Mouse (Mus musculus): ENCODE data around the gene Tssk1. TPM values are rescaled to one million over a fixed set of nuclear protein-coding genes. Genes with fewer than 3 reads are reported as not detected.

Tssk1 gene
- polyA plus RNA-seq, 1 experiment from 2014 or later, result 0.09 TPM

DNA sequence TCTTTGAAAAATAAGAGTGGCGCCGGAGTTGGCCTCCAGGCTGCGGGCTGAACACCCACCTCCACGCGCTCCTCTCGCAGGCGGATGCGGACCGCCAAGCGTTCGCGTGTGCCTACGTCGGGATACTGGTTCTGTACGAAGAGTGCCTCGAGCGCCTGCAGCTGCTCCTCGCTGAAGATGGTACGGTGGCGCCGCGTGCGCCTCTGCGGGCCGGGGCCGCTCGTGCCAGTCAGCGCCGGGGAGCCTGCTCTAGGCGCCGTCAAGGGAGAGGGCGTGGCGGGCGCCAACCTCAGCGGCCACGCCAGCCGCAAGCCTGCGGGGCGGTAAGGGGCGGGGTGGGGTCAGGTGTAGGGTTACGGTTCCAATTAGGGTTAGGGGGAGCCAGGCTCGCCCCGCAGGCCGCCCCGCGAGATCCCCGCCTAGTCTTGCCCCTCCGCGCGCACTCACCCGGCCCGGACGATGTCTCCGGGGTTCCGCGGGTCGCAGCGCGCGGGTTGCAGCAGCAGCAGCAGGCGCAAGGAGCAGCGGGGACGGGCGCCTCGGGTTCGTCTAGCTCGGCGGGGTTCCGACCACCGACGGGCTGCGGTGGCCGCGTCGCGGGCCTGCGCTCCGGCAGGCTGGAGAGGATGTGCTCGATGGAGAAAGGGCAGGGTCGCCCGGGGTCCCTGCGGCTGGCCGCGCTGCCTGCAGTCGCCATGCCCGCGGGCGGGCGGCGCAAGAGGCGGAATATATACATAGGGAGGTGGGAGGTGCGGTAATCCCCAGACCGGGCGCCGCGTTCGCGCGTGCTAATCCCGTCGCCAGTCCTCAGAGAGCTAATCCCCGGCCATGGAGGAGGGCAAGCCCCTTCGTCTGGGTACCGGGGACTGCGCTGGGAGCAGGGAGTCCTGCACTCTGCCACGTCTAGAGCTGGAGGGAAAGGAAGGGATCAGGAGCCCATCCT lies 20.6 kb downstream of the Tssk1 start, which contains the start of gene Gsc2:
TSS of gene Gsc2 (minus strand) at position 753 of the 943 bp plus-strand sequence.
- ATAC-seq (ENCODE audit: insufficient number of reproducible peaks, insufficient read depth, low FRiP score, low read depth), result no peak; the same call in 1 of the 2 replicates
- no peaks in the 10 kb centered on the region for H3K36me3 ChIP-seq (ENCODE audit: control insufficient read depth, insufficient read depth, low read length)
- WGBS, result 1% methylated on average over 96 of the region's 106 CpGs
- H3K27me3 ChIP-seq (ENCODE audit: control insufficient read depth, insufficient read depth, low read length), result peaks cover 40% of the 10 kb centered on the region
- H3K4me3 ChIP-seq (ENCODE audit: low read depth, low read length), result peak within 1 kb of the TSS; percentile 35
- H3K27ac ChIP-seq (ENCODE audit: low read length), result no peak within 1 kb of the TSS
- H3K9me3 ChIP-seq (ENCODE audit: control insufficient read depth, low read depth, low read length), result no peaks in the 10 kb centered on the region
- peak within 1 kb of the TSS; percentile 59 for H3K4me2 ChIP-seq (replicated peaks; ENCODE audit: low read depth, low read length)
- no peak within 1 kb of the TSS; the same call in 1 of the 2 replicates for H3K9ac ChIP-seq (replicated peaks; ENCODE audit: low read depth, low read length)
- peaks cover 12% of the 10 kb centered on the region for H3K4me1 ChIP-seq (ENCODE audit: control insufficient read depth, insufficient read depth, low read length)

DNA sequence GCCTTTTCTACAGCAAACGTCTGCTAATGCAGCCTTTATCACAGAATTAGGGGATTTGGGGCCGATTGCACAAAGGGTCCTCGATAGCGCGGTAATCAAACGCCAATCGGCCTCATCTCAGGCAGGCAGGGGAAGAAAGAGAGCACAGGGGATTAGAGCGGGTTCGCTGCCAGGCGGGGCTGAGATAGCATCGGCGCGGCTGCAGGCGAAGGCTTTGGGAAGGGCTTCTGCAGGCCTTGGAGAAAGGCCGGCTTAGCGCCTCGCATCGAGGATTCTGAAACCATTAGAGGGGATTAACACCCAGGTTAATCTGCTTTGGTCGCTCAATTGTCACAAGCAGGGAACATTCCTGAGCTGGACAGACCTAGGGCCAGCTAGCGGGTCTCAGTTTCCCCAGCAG lies 26.6 kb downstream of the Tssk1 start:
- WGBS, result 11% methylated on average over 20 of the region's 20 CpGs
- Histone ChIP-seq H3K4me2 (replicated peaks; ENCODE audit: low read depth, low read length) (0 out of 2 replicates have a peak overlapping the region, but pooled peaks have one; percentile 65), H3K27ac (ENCODE audit: low read length) (no peak overlapping the region), H3K36me3 (ENCODE audit: control insufficient read depth, insufficient read depth, low read length) (peaks cover 7% of the 10 kb centered on the region; the same call in 1 of the 2 replicates), H3K9me3 (ENCODE audit: control insufficient read depth, low read depth, low read length) (no peaks in the 10 kb centered on the region), H3K4me1 (ENCODE audit: control insufficient read depth, insufficient read depth, low read length) (peaks cover 11% of the 10 kb centered on the region; the same call in 1 of the 2 replicates), H3K4me3 (ENCODE audit: low read depth, low read length) (no peak overlapping the region), H3K9ac (replicated peaks; ENCODE audit: low read depth, low read length) (no peak overlapping the region), H3K27me3 (ENCODE audit: control insufficient read depth, insufficient read depth, low read length) (peaks cover 16% of the 10 kb centered on the region; the same call in 1 of the 2 replicates)
- ATAC-seq (ENCODE audit: insufficient number of reproducible peaks, insufficient read depth, low FRiP score, low read depth), result no peak

DNA sequence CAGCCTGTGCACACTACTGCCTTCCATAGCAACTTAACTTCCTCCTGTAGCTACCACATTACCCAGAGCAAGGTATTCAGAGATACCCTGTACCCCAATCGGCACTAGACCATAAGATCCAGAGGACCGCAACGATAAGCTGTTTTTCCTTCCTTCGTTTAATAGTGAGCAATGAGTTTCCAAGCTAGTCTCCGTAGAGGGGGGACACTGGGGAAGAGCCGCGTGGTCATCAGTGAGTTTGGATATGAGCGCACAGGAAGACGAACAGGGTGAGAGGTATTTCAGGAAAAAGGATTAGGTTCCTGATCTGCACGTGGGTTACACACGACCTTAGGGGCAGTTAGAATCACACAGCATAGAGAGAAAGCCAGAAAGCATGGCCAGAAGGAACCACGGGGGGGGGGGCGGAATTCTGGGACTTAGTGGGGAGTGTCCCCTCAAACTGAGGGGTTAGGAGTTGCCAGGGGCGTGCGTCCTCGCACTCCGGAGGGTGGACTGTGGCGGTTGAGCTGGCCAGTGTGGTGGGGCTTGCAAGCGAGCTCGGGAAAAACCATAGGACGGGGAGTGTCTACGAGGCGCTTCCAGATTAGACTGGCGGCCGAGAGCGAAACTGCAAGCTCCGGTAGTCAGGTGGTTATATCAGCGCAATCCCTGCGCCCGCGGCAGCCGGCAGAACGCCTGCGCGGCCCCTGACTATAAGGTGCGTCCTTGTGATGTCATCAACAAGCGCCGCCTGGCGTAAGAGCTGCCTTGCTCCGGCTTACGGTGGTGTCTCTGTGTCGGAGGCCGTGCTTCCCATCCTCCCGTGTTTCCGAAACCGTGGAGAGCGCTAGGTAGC lies 27.5 kb downstream of the Tssk1 start:
- peak overlapping the region; percentile 95 for H3K4me2 ChIP-seq (replicated peaks; ENCODE audit: low read depth, low read length)
- WGBS, result 2% methylated on average over 46 of the region's 47 CpGs
- ATAC-seq (ENCODE audit: insufficient number of reproducible peaks, insufficient read depth, low FRiP score, low read depth), result peak; percentile 96
- H3K9me3 ChIP-seq (ENCODE audit: control insufficient read depth, low read depth, low read length), result no peaks in the 10 kb centered on the region
- peak overlapping the region; percentile 91 for H3K9ac ChIP-seq (replicated peaks; ENCODE audit: low read depth, low read length)
- peaks cover 7% of the 10 kb centered on the region; the same call in 1 of the 2 replicates for H3K27me3 ChIP-seq (ENCODE audit: control insufficient read depth, insufficient read depth, low read length)
- H3K4me3 ChIP-seq (ENCODE audit: low read depth, low read length), result peak overlapping the region; percentile 77
- H3K4me1 ChIP-seq (ENCODE audit: control insufficient read depth, insufficient read depth, low read length), result peaks cover 11% of the 10 kb centered on the region; the same call in 1 of the 2 replicates
- peaks cover 14% of the 10 kb centered on the region for H3K36me3 ChIP-seq (ENCODE audit: control insufficient read depth, insufficient read depth, low read length)
- H3K27ac ChIP-seq (ENCODE audit: low read length), result peak overlapping the region; percentile 69

DNA sequence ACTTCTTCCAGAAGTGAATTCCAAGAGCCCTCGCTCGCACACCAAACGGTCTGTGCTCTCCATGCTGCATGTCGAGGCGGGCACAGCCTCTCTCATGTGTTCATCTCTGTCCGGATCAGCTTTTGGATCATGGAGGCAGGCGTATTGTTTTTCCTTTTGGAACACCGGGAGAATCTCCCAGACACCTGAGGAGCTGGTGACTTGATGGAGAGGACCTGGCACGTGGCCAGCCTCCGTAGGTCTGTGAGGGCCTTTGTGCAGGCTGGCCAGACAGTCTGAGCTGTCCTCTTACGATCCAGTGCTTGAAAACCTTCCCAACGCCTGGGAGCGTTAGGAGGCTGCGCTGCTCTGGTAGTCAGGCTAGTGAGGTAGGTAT lies 28.1 kb downstream of the Tssk1 start:
- under 1% methylated on average over 14 of the region's 14 CpGs for WGBS
- peak overlapping the region; percentile 77 for H3K4me3 ChIP-seq (ENCODE audit: low read depth, low read length)
- H3K4me2 ChIP-seq (replicated peaks; ENCODE audit: low read depth, low read length), result peak overlapping the region; percentile 95
- peaks cover 14% of the 10 kb centered on the region for H3K36me3 ChIP-seq (ENCODE audit: control insufficient read depth, insufficient read depth, low read length)
- H3K27me3 ChIP-seq (ENCODE audit: control insufficient read depth, insufficient read depth, low read length), result 0 out of 2 replicates have a peak, but pooled peaks cover 4% of the 10 kb centered on the region
- peak overlapping the region; percentile 91 for H3K9ac ChIP-seq (replicated peaks; ENCODE audit: low read depth, low read length)
- no peak for ATAC-seq (ENCODE audit: insufficient number of reproducible peaks, insufficient read depth, low FRiP score, low read depth)
- H3K4me1 ChIP-seq (ENCODE audit: control insufficient read depth, insufficient read depth, low read length), result peaks cover 11% of the 10 kb centered on the region; the same call in 1 of the 2 replicates
- H3K27ac ChIP-seq (ENCODE audit: low read length), result peak overlapping the region; percentile 69
- no peaks in the 10 kb centered on the region for H3K9me3 ChIP-seq (ENCODE audit: control insufficient read depth, low read depth, low read length)

DNA sequence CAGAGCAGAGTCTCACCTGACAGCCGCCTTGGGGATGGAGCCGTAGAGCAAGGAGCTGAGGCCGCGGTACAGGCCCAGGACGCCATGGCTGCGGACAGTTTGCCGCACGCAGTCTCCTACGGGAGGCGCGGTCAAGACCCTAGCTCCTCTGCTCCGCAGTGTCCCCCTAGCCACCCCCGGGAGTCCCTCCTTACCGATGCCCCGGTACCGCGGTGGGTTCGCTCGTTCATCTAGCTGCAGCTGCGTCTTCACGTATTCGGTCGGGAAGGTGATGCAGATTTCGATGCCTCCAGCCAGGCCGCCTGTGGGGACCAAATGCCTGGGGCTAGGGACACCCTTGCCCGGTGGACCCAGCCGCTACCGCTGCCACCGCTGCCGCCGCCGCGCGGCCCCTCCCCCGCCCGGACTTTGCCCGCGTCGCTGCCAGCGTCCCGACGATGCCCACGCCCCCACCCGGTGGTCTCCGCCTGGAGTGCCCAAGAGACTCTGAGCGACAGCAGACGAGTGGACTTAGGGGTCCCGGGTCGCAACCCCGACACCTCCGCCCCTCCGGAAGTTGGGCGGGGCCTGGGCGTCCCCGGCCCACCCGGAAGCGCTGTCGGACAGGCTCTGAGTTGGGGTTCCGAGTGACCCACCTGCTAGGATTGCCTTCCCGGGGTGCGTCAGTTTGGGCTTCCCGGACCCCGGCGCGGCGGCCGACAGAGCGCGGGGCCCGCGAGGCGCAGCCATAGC lies 33.5 kb downstream of the Tssk1 start:
- peak; percentile 54 for ATAC-seq (ENCODE audit: insufficient number of reproducible peaks, insufficient read depth, low FRiP score, low read depth)
- under 1% methylated on average over 72 of the region's 72 CpGs for WGBS

DNA sequence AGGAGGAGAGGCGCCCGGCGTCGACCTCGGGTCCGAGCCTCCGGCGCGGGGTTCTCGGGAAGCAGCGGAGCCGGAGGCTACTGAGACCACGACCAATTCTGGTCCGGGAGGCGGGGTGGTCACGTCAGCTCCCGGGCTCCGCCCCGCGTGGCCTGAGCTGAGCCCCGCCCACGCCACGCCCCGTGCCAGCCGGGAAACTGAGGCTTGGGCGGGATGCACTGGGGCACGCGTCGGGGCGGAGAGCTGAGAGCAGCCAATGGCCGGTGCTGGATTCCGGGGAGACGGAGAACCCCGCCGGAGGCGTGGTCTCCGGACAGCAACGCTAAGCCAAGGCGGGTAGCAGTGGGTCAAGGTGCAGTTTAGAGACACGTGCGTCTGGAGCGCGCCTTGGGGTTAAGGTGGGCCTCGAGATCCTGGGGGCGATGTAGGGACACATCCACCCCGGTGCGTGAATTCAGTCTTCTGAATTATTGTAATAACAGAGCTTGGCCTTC lies 34.1 kb downstream of the Tssk1 start, which contains the start of gene Slc25a1:
TSS of gene Slc25a1 (minus strand) at position 133 of the 494 bp plus-strand sequence.
- Histone ChIP-seq H3K4me1 (ENCODE audit: control insufficient read depth, insufficient read depth, low read length) (no peaks in the 10 kb centered on the region), H3K9me3 (ENCODE audit: control insufficient read depth, low read depth, low read length) (no peaks in the 10 kb centered on the region), H3K36me3 (ENCODE audit: control insufficient read depth, insufficient read depth, low read length) (peaks cover 14% of the 10 kb centered on the region), H3K4me2 (replicated peaks; ENCODE audit: low read depth, low read length) (peak within 1 kb of the TSS; percentile 78), H3K27me3 (ENCODE audit: control insufficient read depth, insufficient read depth, low read length) (no peaks in the 10 kb centered on the region), H3K9ac (replicated peaks; ENCODE audit: low read depth, low read length) (peak within 1 kb of the TSS; percentile 69), H3K27ac (ENCODE audit: low read length) (peak within 1 kb of the TSS; percentile 77), H3K4me3 (ENCODE audit: low read depth, low read length) (peak within 1 kb of the TSS; percentile 54)
- under 1% methylated on average over 47 of the region's 47 CpGs for WGBS
- peak; percentile 81 for ATAC-seq (ENCODE audit: insufficient number of reproducible peaks, insufficient read depth, low FRiP score, low read depth)

More for the DNA sequence above, 33.5 kb downstream of the Tssk1 start:
- Histone ChIP-seq H3K4me2 (replicated peaks; ENCODE audit: low read depth, low read length) (peak overlapping the region; percentile 78), H3K9ac (replicated peaks; ENCODE audit: low read depth, low read length) (peak overlapping the region; percentile 69), H3K9me3 (ENCODE audit: control insufficient read depth, low read depth, low read length) (no peaks in the 10 kb centered on the region), H3K4me3 (ENCODE audit: low read depth, low read length) (peak overlapping the region; percentile 54), H3K36me3 (ENCODE audit: control insufficient read depth, insufficient read depth, low read length) (peaks cover 14% of the 10 kb centered on the region), H3K27me3 (ENCODE audit: control insufficient read depth, insufficient read depth, low read length) (no peaks in the 10 kb centered on the region), H3K4me1 (ENCODE audit: control insufficient read depth, insufficient read depth, low read length) (peaks cover 4% of the 10 kb centered on the region; the same call in 1 of the 2 replicates), H3K27ac (ENCODE audit: low read length) (peak overlapping the region; percentile 77; the same call in 1 of the 2 replicates)

DNA sequence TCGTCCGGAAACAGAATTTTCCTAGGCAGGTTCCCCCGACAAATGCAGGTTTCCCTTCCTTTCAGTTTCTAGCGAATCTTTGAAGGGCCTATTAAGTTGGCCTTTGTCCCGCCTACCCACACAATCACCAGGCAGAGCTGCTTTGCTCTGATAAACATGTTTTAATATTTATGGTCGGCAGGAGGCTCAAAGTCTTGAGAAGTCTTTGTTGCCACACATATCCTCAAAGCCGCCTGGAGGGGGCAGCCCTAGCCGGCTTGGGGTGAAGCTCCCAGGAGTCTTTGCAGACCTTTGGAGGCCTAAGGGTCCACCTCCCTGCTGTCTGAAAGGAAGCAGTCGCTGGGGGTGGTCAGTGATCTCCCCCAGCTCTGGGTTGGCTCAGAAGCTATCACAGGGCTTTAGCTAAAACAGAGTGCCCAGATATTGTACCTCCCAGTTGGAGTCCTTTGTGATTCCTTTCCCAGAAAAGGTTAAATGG lies 34.6 kb downstream of the Tssk1 start:
- ATAC-seq (ENCODE audit: insufficient number of reproducible peaks, insufficient read depth, low FRiP score, low read depth), result peak; percentile 68
- peaks cover 14% of the 10 kb centered on the region for H3K36me3 ChIP-seq (ENCODE audit: control insufficient read depth, insufficient read depth, low read length)
- H3K4me1 ChIP-seq (ENCODE audit: control insufficient read depth, insufficient read depth, low read length), result no peaks in the 10 kb centered on the region
- no peaks in the 10 kb centered on the region for H3K9me3 ChIP-seq (ENCODE audit: control insufficient read depth, low read depth, low read length)
- H3K4me2 ChIP-seq (replicated peaks; ENCODE audit: low read depth, low read length), result peak overlapping the region; percentile 78
- WGBS, result under 1% methylated on average over 9 of the region's 9 CpGs
- H3K4me3 ChIP-seq (ENCODE audit: low read depth, low read length), result peak overlapping the region; percentile 54
- peak overlapping the region; percentile 77 for H3K27ac ChIP-seq (ENCODE audit: low read length)
- no peaks in the 10 kb centered on the region for H3K27me3 ChIP-seq (ENCODE audit: control insufficient read depth, insufficient read depth, low read length)
- peak overlapping the region; percentile 69; the same call in 1 of the 2 replicates for H3K9ac ChIP-seq (replicated peaks; ENCODE audit: low read depth, low read length)

Data from stomach, embryonic 14.5 days (tissue).